Mouse (Mus musculus) limb, embryonic 14.5 days (tissue): ENCODE results near the gene Slc27a1. TPM values are rescaled to one million over a fixed set of nuclear protein-coding genes. Genes with fewer than 3 reads are reported as not detected.

Experiments
- ATAC-seq: fragments of 200-750 bp; cut with Nextera tagmentation; 2 replicates; pipeline ENCODE4 v1.8.0; 2017; ENCODE audit warnings: low read depth, moderate number of reproducible peaks, moderate TSS enrichment; ENCODE audit not compliant: low FRiP score
- DNase-seq: peaks from one replicate; pipeline ENCODE4 v3.0.0-alpha.2; 2015; ENCODE audit warnings: low spot score
- H3K27ac ChIP-seq: fragments of 300-500 bp; sonication (generic); replicated peaks from 2 replicates; pipeline ENCODE4 v1.5.1; 2014; ENCODE audit warnings: low read depth, mild to moderate bottlenecking, low read length, moderate library complexity, mixed read lengths
- H3K27me3 ChIP-seq: fragments of 300-500 bp; sonication (generic); 2 replicates; pipeline ENCODE4 v1.6.1; 2014; ENCODE audit warnings: low read length, mixed read lengths; ENCODE audit not compliant: control insufficient read depth, insufficient read depth
- H3K36me3 ChIP-seq: fragments of 300-500 bp; sonication (generic); 2 replicates; pipeline ENCODE4 v1.6.1; 2014; ENCODE audit warnings: mild to moderate bottlenecking, low read length, moderate library complexity, mixed read lengths; ENCODE audit not compliant: control insufficient read depth, insufficient read depth
- H3K4me1 ChIP-seq: fragments of 300-500 bp; sonication (generic); 2 replicates; pipeline ENCODE4 v1.6.1; 2014; ENCODE audit warnings: antibody characterized with exemption, low read length, mixed read lengths; ENCODE audit not compliant: control insufficient read depth, insufficient read depth
- H3K4me2 ChIP-seq: fragments of 300-500 bp; sonication (generic); replicated peaks from 2 replicates; pipeline ENCODE4 v1.6.1; 2014; ENCODE audit warnings: low read depth, mild to moderate bottlenecking, low read length, moderate library complexity; ENCODE audit not compliant: severe bottlenecking
- H3K4me3 ChIP-seq: fragments of 300-500 bp; sonication (generic); replicated peaks from 2 replicates; pipeline ENCODE4 v1.5.1; 2014; ENCODE audit warnings: low read length
- H3K9ac ChIP-seq: fragments of 300-500 bp; sonication (generic); 2 replicates; pipeline ENCODE4 v1.6.1; 2014; ENCODE audit warnings: mild to moderate bottlenecking, low read depth, low read length, moderate library complexity; ENCODE audit not compliant: severe bottlenecking
- H3K9me3 ChIP-seq: fragments of 300-500 bp; sonication (generic); 2 replicates; pipeline ENCODE4 v1.6.1; 2016; ENCODE audit warnings: low read length; ENCODE audit not compliant: control insufficient read depth
- POLR2A ChIP-seq: fragments of 200-500 bp; IDR thresholded peaks from 2 replicates; pipeline ENCODE4 v1.8.0; 2012; ENCODE audit warnings: inconsistent platforms, mild to moderate bottlenecking, moderate library complexity, borderline replicate concordance; ENCODE audit not compliant: insufficient read depth, insufficient read length; ENCODE audit errors: extremely low read depth
- WGBS: fragments of 180-500 bp; shearing (Covaris S2); extraction: QIAGEN DNeasy Blood & Tissue Kit; methylation state at CpG from one replicate; pipeline ENCODE4 v1.1.7; 2014; 5-methylcytosine and 5-hydroxymethylcytosine counted together
- polyA plus RNA-seq, 2 experiments: library from polyadenylated mRNA; depleted of rRNA in 1 of 2; stranded (reverse) in 1 of 2; unstranded in 1 of 2; fragments of >200 nt; fragmentation: Nextera tagmentation in 1 of 2; extraction: Ambion mirVana in 1 of 2; gene quantifications; 2 replicates each; pipeline versions ENCODE4 v1.2.1 to v1.2.3; 2012 to 2014

Slc27a1 gene
- polyA plus RNA-seq, 2 experiments, result 24.3 to 87.8 TPM

GRCm38 (mm10) chr8:71588762-71589161 lies 20.1 kb downstream of the Slc27a1 start:
- H3K4me1 ChIP-seq, result peaks cover 9% of the 10 kb centered on the region
- H3K9ac ChIP-seq, result no peak overlapping the region
- no peaks in the 10 kb centered on the region for H3K9me3 ChIP-seq
- no peak overlapping the region for H3K4me2 ChIP-seq
- no peak overlapping the region for H3K27ac ChIP-seq
- no peak overlapping the region for H3K4me3 ChIP-seq
- peaks cover 33% of the 10 kb centered on the region for H3K36me3 ChIP-seq
- DNase-seq (no peak), ATAC-seq (no peak)
- no peaks in the 10 kb centered on the region for H3K27me3 ChIP-seq
- 67% methylated on average over 3 of the region's 3 CpGs for WGBS
- TF ChIP-seq POLR2A, result no peak

GRCm38 (mm10) chr8:71591017-71591416 lies 22.3 kb downstream of the Slc27a1 start:
- peak overlapping the region; percentile 93 for H3K4me2 ChIP-seq
- ATAC-seq (no peak), DNase-seq (no peak)
- H3K27ac ChIP-seq, result no peak overlapping the region
- peaks cover 11% of the 10 kb centered on the region for H3K36me3 ChIP-seq
- peaks cover 9% of the 10 kb centered on the region for H3K4me1 ChIP-seq
- H3K9ac ChIP-seq, result peak overlapping the region; percentile 84
- no peaks in the 10 kb centered on the region for H3K27me3 ChIP-seq
- peak overlapping the region; percentile 69 for H3K4me3 ChIP-seq
- TF ChIP-seq POLR2A, result no peak
- WGBS, result 25% methylated on average over 5 of the region's 5 CpGs
- no peaks in the 10 kb centered on the region for H3K9me3 ChIP-seq

GRCm38 (mm10) chr8:71591471-71592373 lies 23.0 kb downstream of the Slc27a1 start, which contains the start of gene Pgls:
Gene Pgls, plus strand, starts transcription at chr8:71592176.
- Histone ChIP-seq H3K9ac (peak within 1 kb of the TSS; percentile 84), H3K4me1 (peaks cover 9% of the 10 kb centered on the region), H3K4me3 (peak within 1 kb of the TSS; percentile 69), H3K4me2 (peak within 1 kb of the TSS; percentile 93), H3K9me3 (no peaks in the 10 kb centered on the region), H3K27me3 (no peaks in the 10 kb centered on the region), H3K27ac (peak within 1 kb of the TSS; percentile 91), H3K36me3 (0 out of 2 replicates have a peak, but pooled peaks cover 6% of the 10 kb centered on the region)
- 1% methylated on average over 65 of the region's 71 CpGs for WGBS
- no peak for TF ChIP-seq POLR2A
- ATAC-seq (peak; percentile 90), DNase-seq (peak; percentile 93)

GRCm38 (mm10) chr8:71592374-71593170 lies 23.9 kb downstream of the Slc27a1 start:
- H3K9ac ChIP-seq, result peak overlapping the region; percentile 84
- no peaks in the 10 kb centered on the region for H3K27me3 ChIP-seq
- 5% methylated on average over 60 of the region's 60 CpGs for WGBS
- ATAC-seq (peak; percentile 72), DNase-seq (peak; percentile 18)
- no peak for TF ChIP-seq POLR2A
- H3K4me2 ChIP-seq, result peak overlapping the region; percentile 93
- H3K4me1 ChIP-seq, result peaks cover 9% of the 10 kb centered on the region
- no peaks in the 10 kb centered on the region for H3K36me3 ChIP-seq
- H3K9me3 ChIP-seq, result no peaks in the 10 kb centered on the region
- peak overlapping the region; percentile 91 for H3K27ac ChIP-seq
- H3K4me3 ChIP-seq, result peak overlapping the region; percentile 69
